Mouse (Mus musculus) gastrocnemius, postnatal 25 days (tissue): Measurements from ENCODE around the gene Gm9821. TPM values are rescaled to one million over a fixed set of nuclear protein-coding genes. Genes with fewer than 3 reads are reported as not detected.

Experiments used
- DNase-seq: peaks from one replicate; pipeline ENCODE4 v3.0.0; 2022
- long read RNA-seq, 2 experiments: library from polyadenylated mRNA; stranded (forward); transcript quantifications; one replicate each; pipeline ENCODE4 v2.0.0; 2021
- total RNA-seq, 2 experiments: library from RNA; stranded (reverse); gene quantifications; 1 replicate in 1 of 2; 2 replicates in 1 of 2; pipeline ENCODE4 v1.2.3; 2021

Gm9821 gene
- total RNA-seq: not detected
- long read RNA-seq, experiment 1: 0 reads
- long read RNA-seq, experiment 2: 0 reads

DNA sequence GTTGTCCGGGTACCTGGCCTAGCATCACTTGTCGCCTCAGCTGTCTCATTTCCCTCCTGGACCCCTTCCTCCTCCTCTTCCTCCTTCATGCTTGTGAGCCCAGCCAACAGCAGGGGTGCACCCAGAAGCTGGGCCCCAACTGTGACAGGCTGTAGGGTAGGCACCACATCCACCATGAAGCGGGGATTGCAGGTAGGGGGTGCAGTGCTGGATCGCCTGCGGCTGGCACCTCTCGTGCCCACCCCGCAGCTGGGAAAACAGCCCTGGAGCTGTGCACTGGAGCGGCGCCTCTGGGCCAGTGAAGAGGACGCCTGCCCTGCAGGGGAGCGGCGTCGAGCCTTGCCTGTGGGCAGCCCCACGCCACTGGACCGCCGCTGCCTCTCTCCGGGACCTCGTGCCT lies at the start of gene Gm9821:
TSS of gene Gm9821 (plus strand) at position 221 of the 400 bp plus-strand sequence.
- peak; percentile 5 for DNase-seq

DNA sequence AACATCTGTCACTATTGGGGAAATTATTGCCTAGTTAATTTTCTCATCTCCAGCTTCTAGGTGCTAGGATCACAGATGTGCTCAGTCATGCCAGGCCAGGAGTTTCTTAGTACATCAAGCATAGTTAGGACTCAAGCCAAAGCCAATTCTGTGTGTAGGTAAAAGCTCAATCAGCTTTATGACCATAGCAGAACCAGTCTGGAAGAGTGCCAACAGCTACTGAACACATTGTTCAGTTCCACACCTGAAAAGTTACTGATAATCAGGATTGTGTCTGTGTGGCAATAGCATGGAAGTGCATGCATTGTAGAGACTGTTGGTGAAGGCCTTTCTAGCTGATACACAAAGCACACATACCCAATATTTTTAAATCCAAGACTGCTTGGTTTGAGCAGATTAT lies 47.5 kb upstream of the Gm9821 start:
- no peak for DNase-seq

DNA sequence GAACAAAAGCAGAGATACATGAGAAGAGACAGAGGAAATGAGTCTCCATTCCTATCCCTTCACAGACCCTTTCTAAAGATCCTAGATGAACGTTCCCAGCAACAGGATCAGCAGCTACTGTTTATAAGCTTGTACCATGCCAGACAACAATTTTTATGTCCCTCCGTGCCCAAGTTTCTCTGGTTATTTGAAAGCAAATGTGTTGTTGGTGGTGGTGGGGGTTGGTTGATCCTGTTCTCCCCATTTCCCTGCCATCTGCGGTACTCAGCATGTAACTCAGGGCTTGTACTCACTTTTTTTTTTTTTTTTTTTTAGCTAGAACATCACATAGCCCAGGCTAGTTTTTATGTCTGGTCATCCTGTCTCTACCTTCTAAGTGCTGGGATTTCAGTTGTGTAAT lies 46.4 kb upstream of the Gm9821 start:
- DNase-seq: no peak

DNA sequence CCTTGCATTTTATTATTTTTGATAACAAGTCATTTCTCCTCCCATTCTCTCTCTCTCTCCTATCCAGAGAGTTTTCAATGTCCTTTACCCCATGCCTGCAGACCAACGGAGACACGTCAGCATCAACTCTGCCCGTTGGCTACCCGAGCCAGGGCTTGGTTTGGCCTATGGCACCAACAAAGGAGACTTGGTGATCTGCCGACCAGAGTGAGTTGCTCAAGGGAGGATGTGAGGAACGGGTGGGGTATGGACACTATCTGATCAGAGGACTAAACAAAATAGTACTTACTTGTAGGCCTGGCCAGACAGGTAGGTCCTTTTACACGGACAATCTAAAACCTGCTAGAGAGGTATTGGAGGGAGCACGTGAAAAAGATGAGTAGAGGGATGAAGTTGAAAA lies 45.1 kb upstream of the Gm9821 start:
- DNase-seq: no peak

DNA sequence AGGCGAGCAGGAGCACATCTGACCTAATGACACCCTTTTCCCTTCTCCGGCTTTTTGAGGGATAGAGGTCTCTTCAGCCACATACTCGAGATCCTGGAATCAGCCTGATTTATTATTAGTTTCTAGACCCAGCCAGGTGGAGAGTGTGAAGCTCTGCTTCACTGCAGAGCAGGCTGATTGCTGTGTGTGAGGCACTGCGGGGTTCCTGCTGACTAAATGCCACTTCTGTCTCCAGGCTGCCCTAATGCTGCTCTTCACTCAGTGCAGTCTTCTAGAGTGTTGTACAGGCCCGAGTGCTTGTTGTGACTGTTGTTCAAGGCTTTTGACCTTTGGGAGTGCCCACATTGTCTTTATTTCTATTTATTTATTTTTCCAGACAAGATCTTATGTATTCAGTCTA lies 43.2 kb upstream of the Gm9821 start:
- no peak for DNase-seq

DNA sequence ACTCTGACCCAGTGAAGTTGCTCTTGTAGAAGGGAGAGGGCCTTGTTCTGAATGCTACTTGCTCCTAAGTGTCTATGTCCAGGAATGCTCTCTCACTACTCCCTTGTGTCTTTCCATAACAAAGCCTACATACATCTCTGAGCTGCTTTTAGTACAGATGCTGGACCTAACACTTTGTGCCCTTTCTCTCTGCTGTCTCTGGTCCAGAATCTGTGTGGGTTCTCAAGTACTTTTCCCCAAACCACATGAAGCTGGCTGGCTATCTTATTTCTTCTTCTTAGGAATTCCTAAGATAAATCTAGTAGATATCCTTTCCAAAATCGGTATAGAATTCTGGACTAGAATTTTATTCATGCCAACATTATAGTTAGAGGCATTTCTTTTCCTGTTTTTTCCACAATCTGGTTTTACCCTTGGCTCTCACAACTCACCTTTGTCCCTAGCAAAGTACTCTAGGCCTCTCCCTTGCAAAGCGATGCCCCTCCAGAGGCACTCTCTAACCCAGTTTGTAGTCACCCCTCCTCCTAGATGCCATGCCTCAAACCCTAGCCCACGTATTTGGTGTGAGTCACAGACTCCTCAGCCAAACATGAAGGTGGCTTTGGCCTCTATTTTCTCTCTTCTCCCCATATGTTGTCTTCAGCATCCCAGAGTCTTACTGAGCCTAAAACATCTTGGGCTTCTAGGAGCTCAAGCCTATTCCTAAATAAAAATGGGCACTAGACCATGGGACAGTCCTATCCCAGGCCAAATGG lies 42.2 kb upstream of the Gm9821 start:
- DNase-seq: no peak

DNA sequence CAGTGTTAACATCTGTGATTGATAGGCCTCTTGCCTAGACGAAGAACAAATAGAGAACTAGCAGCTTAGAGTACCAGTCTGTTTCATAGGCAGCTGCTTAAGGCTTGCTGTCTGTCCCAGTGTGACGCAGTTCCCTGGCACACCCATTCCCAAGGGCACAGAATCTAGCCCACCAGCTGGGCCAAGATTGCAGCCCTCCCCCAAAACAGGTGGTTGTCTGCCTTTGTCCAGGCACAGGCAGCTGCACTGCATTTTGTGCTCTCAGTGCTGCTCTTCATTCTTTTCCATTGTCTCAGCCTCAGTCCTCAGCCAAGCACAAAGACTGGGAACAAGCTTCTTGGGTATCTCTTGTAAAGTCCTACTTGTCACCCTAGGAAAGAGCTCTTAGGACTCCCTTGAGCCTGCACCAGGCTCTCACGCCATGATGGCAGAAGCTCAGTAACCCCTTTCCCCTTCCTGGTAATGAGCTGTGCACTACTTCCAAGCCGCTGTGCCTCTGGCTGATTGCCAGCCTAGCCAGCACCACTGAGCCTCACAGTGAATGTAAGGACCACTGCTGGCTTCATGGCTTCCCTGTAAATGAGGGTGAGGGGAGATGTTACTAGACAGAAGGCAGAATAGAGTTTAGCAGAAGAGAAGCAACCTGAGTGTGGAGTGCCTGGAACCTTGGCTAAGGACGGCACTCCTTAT lies 40.7 kb upstream of the Gm9821 start:
- no peak for DNase-seq

DNA sequence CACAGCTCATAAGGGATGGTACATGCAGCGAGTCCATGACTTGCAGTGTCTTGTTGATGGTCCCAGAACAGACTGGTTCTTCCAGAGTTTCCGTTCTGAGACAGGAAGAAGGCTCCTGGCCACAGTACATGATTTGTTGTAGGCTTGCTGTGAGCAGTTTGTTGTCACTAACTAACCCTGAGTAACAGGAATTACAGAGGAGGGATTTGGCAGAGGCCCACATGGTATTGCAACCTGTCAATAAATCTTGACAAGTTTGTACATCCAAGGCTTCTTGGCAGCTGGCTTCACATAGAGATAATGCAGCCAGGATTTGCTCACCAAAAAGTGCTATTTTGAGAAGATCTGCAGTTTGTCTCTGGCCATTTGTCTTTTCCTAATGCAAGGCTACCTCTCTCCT lies 39.4 kb upstream of the Gm9821 start:
- DNase-seq: no peak

DNA sequence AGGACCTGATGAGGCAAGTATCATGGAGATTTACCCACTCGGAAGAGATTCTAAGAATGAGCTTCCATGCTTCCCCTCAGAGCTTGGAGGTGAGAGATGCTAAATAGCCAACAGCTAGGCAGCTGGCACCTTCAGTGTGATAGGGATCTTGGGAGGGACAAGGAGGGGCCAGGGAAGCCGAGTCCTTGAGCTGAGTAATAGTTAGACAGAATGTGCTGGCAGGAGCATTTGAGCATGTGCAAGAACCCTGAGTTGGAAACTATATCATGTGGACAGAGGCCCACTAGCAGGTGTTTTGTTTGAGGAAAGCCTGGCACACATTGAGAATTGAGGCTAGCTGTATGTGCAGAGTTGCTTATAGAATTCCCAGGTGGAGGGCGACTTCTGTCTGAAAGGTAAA lies 32.9 kb upstream of the Gm9821 start:
- DNase-seq: no peak

DNA sequence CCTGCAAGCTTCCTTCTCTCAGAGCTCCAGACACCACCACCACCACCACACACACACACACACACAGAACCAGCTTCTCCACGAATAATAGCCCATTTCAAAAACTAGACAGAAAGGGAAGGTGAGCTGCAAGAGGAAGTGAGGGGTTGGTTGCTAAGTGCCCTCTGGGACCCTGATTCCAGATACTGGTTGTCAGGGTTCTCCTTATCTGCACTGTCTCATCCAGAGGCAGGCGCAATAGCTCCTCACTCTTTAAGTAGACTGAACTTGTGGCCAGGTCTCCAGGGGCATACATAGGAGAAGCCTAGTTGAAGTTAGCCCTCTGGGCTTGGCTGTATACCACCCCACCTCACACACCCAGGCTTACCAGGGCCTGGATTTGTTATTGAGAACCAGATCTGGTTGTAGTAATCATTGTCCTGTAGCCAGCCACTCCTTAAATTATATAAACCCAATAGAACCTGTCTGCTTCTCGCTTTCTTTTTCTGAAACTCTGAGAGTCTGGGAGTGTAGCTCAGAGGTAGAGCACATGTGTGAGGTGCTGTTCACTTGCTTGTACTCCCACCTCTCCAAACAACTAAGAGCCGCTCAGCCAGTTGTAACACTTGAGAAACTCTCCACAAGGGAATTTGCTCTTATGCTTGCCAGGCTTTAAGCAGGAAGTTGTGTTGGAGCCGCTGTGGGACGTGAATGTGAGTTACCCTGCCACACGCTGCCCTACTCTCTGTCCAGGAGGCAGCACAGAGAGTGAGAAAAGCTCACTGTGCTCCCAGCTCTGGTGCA lies 32.0 kb upstream of the Gm9821 start:
- no peak for DNase-seq

DNA sequence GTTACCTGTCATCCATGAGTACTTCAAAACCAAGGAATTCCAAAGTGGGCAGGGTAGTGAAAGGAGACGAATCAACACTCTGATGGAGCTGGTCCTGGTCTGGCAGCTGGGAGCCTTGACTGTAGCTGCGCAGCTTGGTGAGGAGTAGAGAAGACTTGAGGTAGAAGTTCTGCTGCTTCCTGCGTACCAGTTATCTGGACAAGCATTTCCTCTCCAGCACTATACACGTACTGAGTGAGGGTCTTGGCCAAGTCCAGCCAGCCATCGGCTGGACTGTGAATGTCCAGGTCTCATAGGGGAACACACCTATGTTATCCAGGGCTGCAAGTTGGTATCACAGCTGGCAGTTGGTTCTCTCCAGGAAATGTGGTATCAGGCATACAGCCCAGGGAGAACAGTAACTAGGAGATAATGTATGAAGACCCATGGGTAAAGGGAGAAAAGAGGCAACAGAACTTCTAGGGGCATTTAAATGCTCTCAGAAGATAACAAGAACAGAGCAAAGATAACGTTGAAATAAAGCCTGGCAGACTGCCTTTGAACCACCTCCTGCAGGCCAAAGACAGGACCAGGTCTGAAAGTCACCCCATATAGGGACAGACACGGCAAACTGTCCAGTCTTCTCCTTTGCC lies 29.0 kb upstream of the Gm9821 start:
- DNase-seq: no peak

DNA sequence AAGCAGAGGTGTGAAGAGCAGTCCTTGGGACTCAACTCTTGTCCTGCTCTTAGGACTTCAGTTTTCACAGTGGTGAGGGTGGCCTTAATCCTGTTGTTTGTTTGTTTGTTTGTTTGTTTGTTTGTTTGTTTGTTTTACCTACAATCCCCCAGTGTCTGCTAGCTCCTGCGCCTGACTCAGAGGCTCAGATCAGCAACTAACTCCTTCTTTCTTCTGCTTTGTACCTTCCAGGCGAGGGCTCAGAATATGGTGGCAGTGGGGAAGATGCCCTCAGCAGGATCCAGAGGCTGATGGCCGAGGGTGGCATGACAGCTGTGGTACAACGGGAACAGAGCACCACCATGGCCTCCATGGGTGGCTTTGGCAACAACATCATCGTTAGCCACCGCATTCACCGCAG lies 28.4 kb upstream of the Gm9821 start:
- no peak for DNase-seq

DNA sequence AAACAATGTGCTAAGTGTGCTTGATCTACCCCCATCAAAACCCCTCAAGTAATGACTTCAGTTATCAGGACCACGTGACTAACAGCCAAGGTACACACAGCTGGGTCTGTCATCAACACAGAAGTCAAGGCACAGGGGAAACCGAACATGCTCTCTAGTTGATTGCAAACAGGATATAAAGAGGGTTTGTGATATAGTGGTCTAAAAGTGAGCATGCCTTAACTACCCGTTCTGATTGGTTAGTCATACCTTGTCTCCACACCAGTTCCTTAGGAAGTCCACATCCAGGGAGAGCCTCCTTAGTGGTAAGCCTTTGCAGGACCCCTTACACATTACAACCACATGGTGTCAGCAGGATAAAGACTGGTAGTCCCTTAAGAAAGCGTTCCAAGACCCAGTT lies 25.4 kb upstream of the Gm9821 start:
- DNase-seq: no peak

DNA sequence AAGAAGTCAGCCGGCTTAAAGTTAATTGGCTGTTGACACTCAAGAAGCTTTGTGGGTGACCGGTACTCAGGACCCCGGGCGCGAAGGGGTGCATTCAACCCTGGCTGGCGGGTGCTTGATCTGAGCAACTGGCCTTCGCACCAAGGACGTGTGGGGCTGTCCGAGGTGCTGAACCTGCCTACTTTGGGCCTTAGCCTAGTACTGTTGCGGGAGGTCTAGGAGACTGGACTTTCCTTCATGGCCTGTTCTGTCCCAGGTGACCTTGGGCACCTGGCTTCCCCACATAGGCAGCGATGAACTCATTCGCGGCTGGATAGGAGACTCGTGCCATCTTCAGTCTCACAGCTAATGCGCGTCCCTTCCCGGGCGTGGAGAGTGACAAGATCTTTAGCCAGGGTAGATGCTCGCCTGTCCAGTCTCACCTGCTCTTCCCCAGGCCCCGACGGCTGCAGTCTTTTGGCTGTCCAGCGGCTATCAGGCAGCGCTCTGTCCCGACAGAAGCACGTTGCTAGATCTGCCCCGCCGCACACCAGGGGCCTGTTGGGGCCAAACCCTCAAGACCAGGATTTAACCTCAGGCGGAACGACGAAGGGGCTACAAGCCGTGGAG lies 24.2 kb upstream of the Gm9821 start:
- peak; percentile 24 for DNase-seq

DNA sequence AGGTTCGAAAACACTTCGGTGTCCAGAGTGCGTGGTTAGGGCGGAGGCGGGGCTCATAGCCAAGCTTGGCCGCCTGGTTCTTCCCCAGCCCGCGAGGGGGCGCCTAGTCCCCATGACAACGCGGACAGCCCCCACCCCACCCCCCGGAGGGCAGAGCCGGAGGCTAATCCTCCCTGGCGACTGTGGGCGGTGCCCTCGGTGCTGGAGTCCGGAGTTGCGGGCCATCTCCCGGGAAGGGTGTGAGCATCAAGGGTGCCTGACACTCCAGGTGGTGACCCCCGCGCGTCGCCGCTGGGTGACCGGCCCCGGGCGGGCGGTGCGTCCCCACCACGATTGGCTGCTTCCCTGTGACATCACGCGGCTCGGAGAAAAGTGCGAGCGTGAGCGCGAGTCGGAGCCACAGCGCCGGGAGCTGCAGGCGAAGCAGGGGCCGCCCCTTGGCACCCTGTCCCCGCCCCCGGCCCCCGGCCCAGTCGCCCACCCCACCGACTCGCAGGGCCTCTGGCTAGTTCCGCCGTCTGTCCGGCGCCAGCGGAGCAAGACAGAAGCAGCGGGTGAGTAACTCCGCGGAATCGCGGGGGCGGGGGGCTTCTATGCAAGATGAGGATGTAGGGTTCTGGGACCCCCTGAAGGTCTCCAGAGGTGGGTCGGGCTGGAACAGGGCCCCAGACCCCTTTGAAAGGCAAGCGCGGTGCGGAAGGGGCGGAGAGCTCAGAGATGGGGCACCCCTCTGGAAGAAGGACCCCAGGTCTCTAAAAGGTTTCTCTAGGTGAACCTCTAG lies 23.5 kb upstream of the Gm9821 start:
- DNase-seq: peak; percentile 41

DNA sequence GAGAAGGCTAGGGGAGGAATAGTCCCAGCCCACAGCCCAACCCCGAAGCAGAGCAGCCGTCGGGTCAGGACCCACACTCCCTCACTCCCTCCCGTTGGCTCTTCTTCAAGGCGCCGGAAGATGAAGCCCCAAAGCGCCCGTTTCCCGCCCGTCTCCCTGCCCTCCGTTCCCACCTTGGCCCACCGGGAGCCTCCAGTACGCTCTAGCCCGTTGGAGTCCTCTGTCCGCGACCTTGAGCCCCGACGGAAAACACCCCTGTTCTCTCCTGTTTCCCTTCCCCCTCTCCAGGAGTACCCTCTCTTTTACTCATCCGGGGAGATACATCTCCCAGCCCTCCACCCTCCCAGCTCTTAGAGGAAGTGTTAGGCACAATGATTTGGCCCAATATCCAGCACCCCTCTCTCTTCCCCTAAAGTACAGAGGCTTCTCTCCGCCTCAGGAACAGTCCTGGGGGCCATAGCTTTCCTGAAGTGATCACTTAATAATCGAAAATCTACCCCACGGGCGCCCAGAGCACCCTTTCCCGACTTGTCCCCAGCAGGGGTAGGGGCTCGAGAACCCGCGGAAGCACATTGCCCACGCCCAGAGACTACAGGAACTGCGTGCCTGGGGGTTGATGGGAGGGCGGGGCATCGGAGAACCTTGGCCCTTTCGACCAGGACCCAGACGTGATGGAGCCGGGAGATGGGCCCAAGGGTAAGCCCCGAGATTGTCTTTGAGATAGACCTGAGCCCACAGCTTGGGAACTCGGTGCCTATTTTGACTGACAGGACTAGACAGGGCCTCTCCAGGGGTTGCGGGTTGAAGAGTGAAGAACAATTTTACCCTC lies 22.7 kb upstream of the Gm9821 start:
- no peak for DNase-seq

DNA sequence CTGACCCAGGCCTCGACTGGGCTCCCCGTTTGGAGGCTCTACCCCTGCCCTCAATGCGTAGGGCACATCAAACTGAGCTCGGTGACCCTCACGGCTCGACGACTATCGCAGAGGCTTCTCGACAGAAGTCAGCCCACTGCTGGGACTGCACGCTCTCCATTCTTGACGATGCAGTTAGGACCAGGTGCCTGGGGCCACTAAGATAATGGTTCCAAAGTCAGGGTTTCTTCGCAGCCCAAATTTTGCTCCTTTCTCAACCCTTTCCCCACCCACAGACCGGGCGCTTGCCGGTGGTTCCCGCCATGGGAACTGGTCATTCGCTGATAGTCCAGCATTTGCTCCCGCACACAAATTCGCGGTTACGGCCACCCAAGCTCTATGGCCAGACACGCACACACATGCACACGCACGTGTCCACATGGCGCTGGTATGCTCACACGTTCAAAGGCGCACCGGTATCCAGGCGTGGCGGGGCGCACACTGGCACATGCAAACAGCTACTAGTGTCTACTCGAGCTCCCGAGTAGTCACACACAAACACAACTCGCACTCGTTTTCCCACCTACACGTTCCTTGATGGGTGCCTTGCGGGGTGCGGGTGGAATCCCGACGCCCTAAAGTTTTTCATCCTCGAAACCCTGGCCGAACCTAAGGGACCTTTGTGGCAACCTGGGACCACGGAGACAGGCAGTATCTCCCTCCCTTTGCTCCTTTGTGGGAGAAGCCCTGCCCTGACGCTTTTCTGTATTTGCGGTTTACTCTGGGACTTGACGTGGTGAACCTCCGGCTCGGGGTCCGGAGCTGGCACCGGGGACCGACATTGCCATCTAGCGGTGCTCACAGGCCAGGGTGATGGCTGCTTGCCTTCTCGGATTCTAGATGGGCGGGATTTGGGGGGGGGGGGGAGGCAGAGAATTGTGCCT lies 21.8 kb upstream of the Gm9821 start:
- DNase-seq: peak; percentile 38

DNA sequence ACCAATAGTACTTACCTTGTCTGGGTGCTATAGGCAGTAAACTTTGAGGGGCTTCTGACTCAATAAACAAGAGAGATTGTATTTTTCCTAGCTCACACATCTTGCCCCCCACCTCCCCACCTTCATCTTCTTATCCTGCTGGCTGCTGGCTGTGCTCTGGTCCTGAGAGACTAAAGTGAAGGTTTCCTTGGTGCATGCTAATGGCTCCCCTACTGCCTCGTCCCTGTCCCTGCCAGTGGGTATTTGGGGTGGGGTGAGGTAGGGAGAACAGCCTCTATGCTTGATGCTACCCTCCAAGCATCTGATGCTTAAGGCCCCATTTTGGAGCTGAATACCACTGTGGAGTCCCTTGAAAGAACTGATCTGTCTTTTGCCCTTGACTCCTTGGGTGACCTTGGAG lies 20.8 kb upstream of the Gm9821 start:
- no peak for DNase-seq

DNA sequence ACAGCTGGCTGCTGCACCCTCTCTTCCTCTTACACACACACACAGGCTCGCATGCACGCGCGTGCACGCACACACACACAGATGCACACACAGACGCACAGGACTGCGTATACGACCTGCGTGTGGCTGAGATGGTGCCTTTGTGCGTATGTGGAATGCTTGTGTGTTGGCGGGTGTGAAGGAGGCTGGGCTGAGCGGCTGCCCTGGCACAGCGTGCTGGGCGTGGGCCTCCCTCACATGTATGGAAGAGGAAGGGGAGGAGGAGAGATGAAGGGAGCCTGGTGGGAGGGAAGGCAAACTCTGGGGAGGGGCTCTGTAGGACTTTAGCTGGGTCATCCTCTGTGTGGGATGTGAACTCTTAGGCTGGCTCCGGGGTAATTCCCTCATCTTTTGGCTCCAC lies 20.1 kb upstream of the Gm9821 start:
- DNase-seq: no peak
